Mouse (Mus musculus) forebrain, postnatal 0 days (tissue): ENCODE data around the gene Fndc4. TPM values are rescaled to one million over a fixed set of nuclear protein-coding genes. Genes with fewer than 3 reads are reported as not detected.

Source experiments
- ATAC-seq: fragments of 200-750 bp; cut with Nextera tagmentation; 2 replicates; pipeline ENCODE4 v1.8.0; 2017; ENCODE audit warnings: mild to moderate bottlenecking, moderate library complexity
- DNase-seq: peaks from one replicate; pipeline ENCODE4 v3.0.0-alpha.2; 2015
- H3K27ac ChIP-seq: fragments of 300-500 bp; sonication (generic); 2 replicates; pipeline ENCODE4 v1.5.1; 2014; ENCODE audit warnings: low read depth, mild to moderate bottlenecking, antibody characterized with exemption, low read length, moderate library complexity, mixed read lengths
- H3K27me3 ChIP-seq: fragments of 300-500 bp; sonication (generic); 2 replicates; pipeline ENCODE4 v1.6.1; 2014; ENCODE audit warnings: mild to moderate bottlenecking, low read length, mixed read lengths; ENCODE audit not compliant: insufficient read depth
- H3K36me3 ChIP-seq: fragments of 300-500 bp; sonication (generic); 2 replicates; pipeline ENCODE4 v1.6.1; 2014; ENCODE audit warnings: mild to moderate bottlenecking, moderate library complexity; ENCODE audit not compliant: insufficient read depth
- H3K4me1 ChIP-seq: fragments of 300-500 bp; sonication (generic); 2 replicates; pipeline ENCODE4 v1.6.1; 2014; ENCODE audit warnings: antibody characterized with exemption; ENCODE audit not compliant: insufficient read depth
- H3K4me2 ChIP-seq: fragments of 300-500 bp; sonication (generic); 2 replicates; pipeline ENCODE4 v1.6.1; 2014; ENCODE audit warnings: low read depth, mild to moderate bottlenecking, moderate library complexity
- H3K4me3 ChIP-seq: fragments of 300-500 bp; sonication (generic); 2 replicates; pipeline ENCODE4 v1.5.1; 2014; ENCODE audit warnings: low read depth, low read length, mixed read lengths
- H3K9ac ChIP-seq: fragments of 300-500 bp; sonication (generic); 2 replicates; pipeline ENCODE4 v1.6.1; 2014; ENCODE audit warnings: mild to moderate bottlenecking
- H3K9me3 ChIP-seq: fragments of 300-500 bp; sonication (generic); 2 replicates; pipeline ENCODE4 v1.6.1; 2016; ENCODE audit warnings: low read length
- CTCF ChIP-seq: sonication (generic); IDR thresholded peaks from 2 replicates; pipeline ENCODE4 v1.5.1; 2016; ENCODE audit warnings: antibody characterized with exemption, control low read depth, low read depth
- WGBS: fragments of 180-500 bp; shearing (Covaris S2); extraction: QIAGEN DNeasy Blood & Tissue Kit; methylation state at CpG from one replicate; pipeline ENCODE4 v1.1.7; 2014; 5-methylcytosine and 5-hydroxymethylcytosine counted together
- polyA plus RNA-seq: library from polyadenylated mRNA; unstranded; fragments of >200 nt; fragmentation: Nextera tagmentation; extraction: Ambion mirVana; gene quantifications from 2 replicates; pipeline ENCODE4 v1.2.1, GENCODE M21; 2015
- total RNA-seq: library from RNA; depleted of rRNA; stranded (reverse); fragments of >200 nt; gene quantifications from 2 replicates; pipeline ENCODE4 v1.2.3, GENCODE M21; 2014

Fndc4 gene
- total and polyA plus RNA-seq, 2 experiments from 2014 or later: 108 to 156 TPM

GRCm38 (mm10) chr5:31301866-31302265 lies 6.0 kb upstream of the Fndc4 start:
- ATAC-seq (no peak), DNase-seq (no peak)
- no peaks in the 10 kb centered on the region for H3K36me3 ChIP-seq
- no peak overlapping the region for H3K4me3 ChIP-seq
- no peaks in the 10 kb centered on the region for H3K27me3 ChIP-seq
- no peak overlapping the region for H3K4me2 ChIP-seq
- WGBS: 77% methylated on average over 8 of the region's 8 CpGs
- H3K27ac ChIP-seq: no peak overlapping the region
- TF ChIP-seq CTCF: no peak
- peaks cover 6% of the 10 kb centered on the region; the same call in 1 of the 2 replicates for H3K9me3 ChIP-seq
- no peak overlapping the region for H3K9ac ChIP-seq
- H3K4me1 ChIP-seq: no peaks in the 10 kb centered on the region

- Histone ChIP-seq H3K9me3 (no peaks in the 10 kb centered on the region), H3K36me3 (0 out of 2 replicates have a peak, but pooled peaks cover 1% of the 10 kb centered on the region), H3K27ac (no peak overlapping the region), H3K27me3 (no peaks in the 10 kb centered on the region), H3K9ac (no peak overlapping the region), H3K4me1 (0 out of 2 replicates have a peak, but pooled peaks cover 8% of the 10 kb centered on the region), H3K4me3 (no peak overlapping the region), H3K4me2 (no peak overlapping the region)
- 59% methylated on average over 2 of the region's 2 CpGs for WGBS
- no peak for ATAC-seq
- TF ChIP-seq CTCF: no peak
- DNase-seq: no peak
Measured at GRCm38 (mm10) chr5:31298486-31298885, 2.6 kb upstream of the Fndc4 start.

- no peak overlapping the region for H3K27ac ChIP-seq
- WGBS: 83% methylated on average over 3 of the region's 3 CpGs
- ATAC-seq: no peak
- 0 out of 2 replicates have a peak, but pooled peaks cover 8% of the 10 kb centered on the region for H3K4me1 ChIP-seq
- H3K9me3 ChIP-seq: no peaks in the 10 kb centered on the region
- H3K27me3 ChIP-seq: no peaks in the 10 kb centered on the region
- peaks cover 5% of the 10 kb centered on the region; the same call in 1 of the 2 replicates for H3K36me3 ChIP-seq
- no peak overlapping the region for H3K9ac ChIP-seq
- no peak for DNase-seq
- no peak overlapping the region for H3K4me2 ChIP-seq
- no peak for TF ChIP-seq CTCF
- H3K4me3 ChIP-seq: no peak overlapping the region
Measured at GRCm38 (mm10) chr5:31297981-31298380, 2.1 kb upstream of the Fndc4 start.

- no peak for TF ChIP-seq CTCF
- H3K36me3 ChIP-seq: peaks cover 13% of the 10 kb centered on the region
- no peak for ATAC-seq
- peak within 1 kb of the TSS; percentile 93; the same call in 1 of the 2 replicates for H3K9ac ChIP-seq
- no peaks in the 10 kb centered on the region for H3K9me3 ChIP-seq
- H3K27me3 ChIP-seq: no peaks in the 10 kb centered on the region
- DNase-seq: no peak
- peak within 1 kb of the TSS; percentile 88 for H3K4me3 ChIP-seq
- H3K27ac ChIP-seq: peak within 1 kb of the TSS; percentile 82; the same call in 1 of the 2 replicates
- WGBS: 75% methylated on average over 13 of the region's 13 CpGs
- H3K4me1 ChIP-seq: 0 out of 2 replicates have a peak, but pooled peaks cover 8% of the 10 kb centered on the region
- H3K4me2 ChIP-seq: peak within 1 kb of the TSS; percentile 94
Measured at GRCm38 (mm10) chr5:31297047-31297757, 1.3 kb upstream of the Fndc4 start, which contains the start of gene Gckr. Gene Gckr, plus strand, starts transcription at chr5:31297443.

- DNase-seq: no peak
- 0 out of 2 replicates have a peak, but pooled peaks cover 12% of the 10 kb centered on the region for H3K4me1 ChIP-seq
- TF ChIP-seq CTCF: no peak
- H3K4me3 ChIP-seq: peak overlapping the region; percentile 88
- ATAC-seq: peak; percentile 30
- H3K27me3 ChIP-seq: no peaks in the 10 kb centered on the region
- H3K9ac ChIP-seq: peak overlapping the region; percentile 93
- peak overlapping the region; percentile 82 for H3K27ac ChIP-seq
- peaks cover 13% of the 10 kb centered on the region for H3K36me3 ChIP-seq
- peak overlapping the region; percentile 94 for H3K4me2 ChIP-seq
- WGBS: 4% methylated on average over 28 of the region's 29 CpGs
- H3K9me3 ChIP-seq: no peaks in the 10 kb centered on the region
Measured at GRCm38 (mm10) chr5:31294964-31295605, 795 bp downstream of the Fndc4 start.

- 3% methylated on average over 9 of the region's 9 CpGs for WGBS
- Histone ChIP-seq H3K4me2 (peak overlapping the region; percentile 78), H3K4me3 (peak overlapping the region; percentile 53), H3K27ac (peak overlapping the region; percentile 55; the same call in 1 of the 2 replicates), H3K9ac (peak overlapping the region; percentile 40), H3K36me3 (peaks cover 14% of the 10 kb centered on the region), H3K4me1 (0 out of 2 replicates have a peak, but pooled peaks cover 12% of the 10 kb centered on the region), H3K27me3 (no peaks in the 10 kb centered on the region), H3K9me3 (no peaks in the 10 kb centered on the region)
- TF ChIP-seq CTCF: no peak
- no peak for DNase-seq
- ATAC-seq: peak; percentile 16; the same call in 1 of the 2 replicates
Measured at GRCm38 (mm10) chr5:31291361-31291688, 4.6 kb downstream of the Fndc4 start.
